Mouse (Mus musculus): Measurements from ENCODE around the gene Clpx.
A peak's percentile ranks its signal among the peaks of the same experiment; 100 is the strongest.
"Not testable (repeated sequence)": the region's sequence is repeated elsewhere in the genome, so short reads cannot be mapped to it uniquely, and the experiment has no call there.

Clpx gene

GRCm38 (mm10) chr9:65293119-65293518 is 941 bp upstream of the Clpx start:
- no peak for DNase-seq

- DNase-seq: no peak
Measured at GRCm38 (mm10) chr9:65293580-65293972, 484 bp upstream of the Clpx start.

- DNase-seq: no peak
Measured at GRCm38 (mm10) chr9:65294716-65295378, 787 bp downstream of the Clpx start.

- no peak for DNase-seq
Measured at GRCm38 (mm10) chr9:65297056-65297455, 3.0 kb downstream of the Clpx start.

GRCm38 (mm10) chr9:65298761-65299160 is 4.7 kb downstream of the Clpx start:
- DNase-seq: no peak

- no peak for DNase-seq
Measured at GRCm38 (mm10) chr9:65299650-65300049, 5.6 kb downstream of the Clpx start.

- no peak for DNase-seq
Measured at GRCm38 (mm10) chr9:65302327-65302983, 8.4 kb downstream of the Clpx start.

- DNase-seq: no peak
Measured at GRCm38 (mm10) chr9:65303586-65303985, 9.5 kb downstream of the Clpx start.

GRCm38 (mm10) chr9:65304300-65304699 is 10.2 kb downstream of the Clpx start:
- DNase-seq: peak; percentile 58

- peak; percentile 72 for DNase-seq
Measured at GRCm38 (mm10) chr9:65306672-65307071, 12.6 kb downstream of the Clpx start.

GRCm38 (mm10) chr9:65308011-65308410 is 14.0 kb downstream of the Clpx start:
- DNase-seq: no peak

- no peak for DNase-seq
Measured at GRCm38 (mm10) chr9:65312669-65313357, 18.8 kb downstream of the Clpx start.

- DNase-seq: no peak
Measured at GRCm38 (mm10) chr9:65313846-65314245, 19.8 kb downstream of the Clpx start.

- no peak for DNase-seq
Measured at GRCm38 (mm10) chr9:65322255-65322900, 28.3 kb downstream of the Clpx start.

GRCm38 (mm10) chr9:65325971-65326370 is 31.9 kb downstream of the Clpx start:
- no peak for DNase-seq

GRCm38 (mm10) chr9:65327371-65327770 is 33.3 kb downstream of the Clpx start:
- DNase-seq: no peak

- DNase-seq: no peak
Measured at GRCm38 (mm10) chr9:65333958-65334357, 39.9 kb downstream of the Clpx start.

GRCm38 (mm10) chr9:65339146-65339545 is 45.1 kb downstream of the Clpx start:
- no peak for DNase-seq

GRCm38 (mm10) chr9:65340414-65340813 is 46.4 kb downstream of the Clpx start:
- DNase-seq: no peak

- DNase-seq: not testable (repeated sequence)
Measured at GRCm38 (mm10) chr9:65345439-65345838, 51.4 kb downstream of the Clpx start.

- peak; percentile 95 for DNase-seq
Measured at GRCm38 (mm10) chr9:65345854-65346475, 51.9 kb downstream of the Clpx start, which contains the start of gene Pdcd7. Gene Pdcd7 (plus strand): TSS chr9:65346104.

GRCm38 (mm10) chr9:65346476-65347111 is 52.5 kb downstream of the Clpx start:
- DNase-seq: peak; percentile 22

Data from kidney, adult 11 months (tissue).